Mouse (Mus musculus) fibroblast of lung, adult 2 months (primary cell): ENCODE data around the gene Dusp14.

ENCODE experiments used
- DNase-seq: peaks from one replicate; pipeline ENCODE4 v3.0.0-alpha.2; 2011; ENCODE audit warnings: low read depth

The Dusp14 gene

GRCm38 (mm10) chr11:84016147-84016809 is 52.8 kb downstream of the Dusp14 start:
- no peak for DNase-seq

DNA sequence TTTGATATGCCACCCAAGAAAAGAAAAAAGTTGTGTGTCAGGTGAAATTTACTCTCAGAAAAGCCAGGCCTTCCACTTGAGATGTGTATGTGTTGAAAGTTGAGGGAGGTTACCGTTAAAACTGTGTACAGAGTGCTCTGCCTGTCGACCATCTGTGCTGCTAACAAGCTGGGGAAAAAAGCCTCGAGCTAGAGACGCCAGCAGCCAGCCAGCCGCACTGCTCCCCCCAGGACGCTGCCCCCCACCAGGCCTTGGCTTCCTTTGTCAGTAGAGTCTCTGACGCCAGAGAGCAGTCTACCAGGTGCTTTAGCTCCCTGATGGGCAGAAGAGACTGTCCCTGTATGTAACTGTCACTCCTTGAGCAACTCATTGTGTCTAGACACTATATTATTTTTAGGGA is 56.0 kb downstream of the Dusp14 start:
- DNase-seq, result no peak

GRCm38 (mm10) chr11:84011576-84011975 is 57.5 kb downstream of the Dusp14 start:
- DNase-seq, result no peak

DNA sequence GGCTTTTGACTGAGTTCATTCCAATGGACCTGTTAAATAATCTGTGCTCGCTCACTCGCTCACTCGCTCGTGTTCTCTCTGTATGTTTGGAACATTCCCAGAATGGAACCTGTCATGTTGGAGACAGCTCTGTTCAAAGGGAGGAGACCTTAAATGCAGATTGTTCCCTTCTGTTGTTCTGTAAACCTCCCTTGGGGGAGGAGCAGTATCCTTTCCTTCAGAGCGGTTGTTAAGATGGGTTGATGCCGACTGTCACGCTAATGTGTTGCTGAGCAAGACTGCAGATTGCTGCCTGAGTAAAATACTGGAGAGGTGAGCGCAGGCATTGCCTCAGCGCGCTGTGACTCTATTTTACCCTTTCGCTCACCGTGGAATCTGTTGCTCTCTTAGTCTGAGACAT is 58.0 kb downstream of the Dusp14 start:
- DNase-seq, result no peak

- no peak for DNase-seq
These were observed 58.6 kb downstream of the Dusp14 start for GRCm38 (mm10) chr11:84010411-84010810.

GRCm38 (mm10) chr11:84009001-84009400 is 60.1 kb downstream of the Dusp14 start:
- no peak for DNase-seq

DNA sequence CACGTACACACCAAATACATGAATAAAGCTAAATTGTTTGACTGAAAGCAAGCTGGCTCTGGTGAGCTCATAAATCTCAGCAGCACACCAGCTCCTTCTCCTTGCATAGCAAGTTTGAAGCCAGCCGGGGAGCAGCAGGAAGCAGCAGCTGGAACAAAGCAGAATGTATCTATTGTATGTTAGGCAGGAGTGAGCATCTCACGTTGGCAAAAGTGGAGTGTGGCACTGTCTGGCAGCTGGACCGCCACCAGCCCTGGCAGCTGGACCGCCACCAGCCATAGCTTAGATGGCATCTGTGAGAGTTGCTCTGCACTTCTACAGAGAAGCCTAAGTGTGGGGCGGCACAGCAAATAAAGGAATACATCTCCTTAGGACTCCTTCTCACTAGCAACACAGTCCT is 65.1 kb downstream of the Dusp14 start:
- DNase-seq, result no peak

GRCm38 (mm10) chr11:84001257-84001656 is 67.8 kb downstream of the Dusp14 start:
- no peak for DNase-seq

GRCm38 (mm10) chr11:83999411-83999915 is 69.6 kb downstream of the Dusp14 start:
- no peak for DNase-seq

DNA sequence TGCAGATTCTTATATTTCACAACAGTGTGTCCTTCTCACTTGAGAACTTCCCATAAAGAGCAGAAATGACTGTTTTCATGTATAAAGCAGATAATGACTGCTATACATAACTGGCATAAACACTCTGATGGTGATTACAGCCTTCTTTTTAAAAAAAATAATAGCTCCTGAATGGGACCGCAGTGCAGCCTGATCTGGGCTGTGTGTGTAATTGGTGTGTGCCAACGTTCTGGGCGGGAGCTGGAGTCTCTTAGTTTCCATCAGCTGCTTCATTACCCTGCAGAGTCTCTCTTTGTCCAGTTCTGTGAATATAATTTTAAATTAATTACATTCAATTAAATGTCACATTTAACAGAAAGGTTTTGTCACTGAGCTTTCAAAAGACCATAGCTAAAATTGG is 70.1 kb downstream of the Dusp14 start:
- no peak for DNase-seq
